Mouse (Mus musculus) lung, postnatal 36 days (tissue): ENCODE measurements around the gene Slco3a1.
A peak's percentile ranks its signal among the peaks of the same experiment; 100 is the strongest.
"Not testable (repeated sequence)": the region's sequence is repeated elsewhere in the genome, so short reads cannot be mapped to it uniquely, and the experiment has no call there.

Experiments
- DNase-seq: peaks from one replicate; pipeline ENCODE4 v3.0.0; 2022; ENCODE audit warnings: mixed read lengths

Gene Slco3a1

GRCm38 (mm10) chr7:74423928-74424850 lies 130.4 kb downstream of the Slco3a1 start:
- DNase-seq = peak; percentile 76

GRCm38 (mm10) chr7:74423316-74423715 lies 131.3 kb downstream of the Slco3a1 start:
- DNase-seq = peak; percentile 27

- DNase-seq = no peak
These were observed 131.8 kb downstream of the Slco3a1 start for GRCm38 (mm10) chr7:74422731-74423130.

- no peak for DNase-seq
These were observed 132.6 kb downstream of the Slco3a1 start for GRCm38 (mm10) chr7:74422002-74422401.

GRCm38 (mm10) chr7:74421591-74421990 lies 133.0 kb downstream of the Slco3a1 start:
- no peak for DNase-seq

GRCm38 (mm10) chr7:74419706-74420105 lies 134.9 kb downstream of the Slco3a1 start:
- DNase-seq = no peak

GRCm38 (mm10) chr7:74417009-74417408 lies 137.6 kb downstream of the Slco3a1 start:
- DNase-seq = no peak

- no peak for DNase-seq
These were observed 139.3 kb downstream of the Slco3a1 start for GRCm38 (mm10) chr7:74415241-74415640.

- no peak for DNase-seq
These were observed 140.6 kb downstream of the Slco3a1 start for GRCm38 (mm10) chr7:74413738-74414716.

- DNase-seq = peak; percentile 65
These were observed 145.8 kb downstream of the Slco3a1 start for GRCm38 (mm10) chr7:74408601-74409323.

GRCm38 (mm10) chr7:74407851-74408250 lies 146.7 kb downstream of the Slco3a1 start:
- DNase-seq = not testable (repeated sequence)

GRCm38 (mm10) chr7:74399729-74400128 lies 154.9 kb downstream of the Slco3a1 start:
- DNase-seq = no peak

GRCm38 (mm10) chr7:74399154-74399553 lies 155.4 kb downstream of the Slco3a1 start:
- no peak for DNase-seq

GRCm38 (mm10) chr7:74398326-74398725 lies 156.3 kb downstream of the Slco3a1 start:
- no peak for DNase-seq

- DNase-seq = no peak
These were observed 163.1 kb downstream of the Slco3a1 start for GRCm38 (mm10) chr7:74391451-74391873.

GRCm38 (mm10) chr7:74389570-74389969 lies 165.0 kb downstream of the Slco3a1 start:
- no peak for DNase-seq

GRCm38 (mm10) chr7:74386257-74386656 lies 168.3 kb downstream of the Slco3a1 start:
- no peak for DNase-seq

- DNase-seq = no peak
These were observed 171.4 kb downstream of the Slco3a1 start for GRCm38 (mm10) chr7:74383040-74383666.

- DNase-seq = no peak
These were observed 172.3 kb downstream of the Slco3a1 start for GRCm38 (mm10) chr7:74382286-74382685.

- DNase-seq = peak; percentile 24
These were observed 172.7 kb downstream of the Slco3a1 start for GRCm38 (mm10) chr7:74381881-74382281.

GRCm38 (mm10) chr7:74381051-74381450 lies 173.5 kb downstream of the Slco3a1 start:
- peak; percentile 55 for DNase-seq

- no peak for DNase-seq
These were observed 176.7 kb downstream of the Slco3a1 start for GRCm38 (mm10) chr7:74377909-74378308.
